Mouse (Mus musculus) T-helper 1 cell (primary cell): ENCODE results near the gene Ptprj.

Source experiments
- in situ Hi-C: fragments of 300-600 bp; cut with MboI, MseI; formaldehyde crosslinking; loops from one replicate; pipeline ENCODE4 v1.15.1; 2025; ENCODE audit warnings: high pct_unique_total_duplicates

The Ptprj gene

DNA sequence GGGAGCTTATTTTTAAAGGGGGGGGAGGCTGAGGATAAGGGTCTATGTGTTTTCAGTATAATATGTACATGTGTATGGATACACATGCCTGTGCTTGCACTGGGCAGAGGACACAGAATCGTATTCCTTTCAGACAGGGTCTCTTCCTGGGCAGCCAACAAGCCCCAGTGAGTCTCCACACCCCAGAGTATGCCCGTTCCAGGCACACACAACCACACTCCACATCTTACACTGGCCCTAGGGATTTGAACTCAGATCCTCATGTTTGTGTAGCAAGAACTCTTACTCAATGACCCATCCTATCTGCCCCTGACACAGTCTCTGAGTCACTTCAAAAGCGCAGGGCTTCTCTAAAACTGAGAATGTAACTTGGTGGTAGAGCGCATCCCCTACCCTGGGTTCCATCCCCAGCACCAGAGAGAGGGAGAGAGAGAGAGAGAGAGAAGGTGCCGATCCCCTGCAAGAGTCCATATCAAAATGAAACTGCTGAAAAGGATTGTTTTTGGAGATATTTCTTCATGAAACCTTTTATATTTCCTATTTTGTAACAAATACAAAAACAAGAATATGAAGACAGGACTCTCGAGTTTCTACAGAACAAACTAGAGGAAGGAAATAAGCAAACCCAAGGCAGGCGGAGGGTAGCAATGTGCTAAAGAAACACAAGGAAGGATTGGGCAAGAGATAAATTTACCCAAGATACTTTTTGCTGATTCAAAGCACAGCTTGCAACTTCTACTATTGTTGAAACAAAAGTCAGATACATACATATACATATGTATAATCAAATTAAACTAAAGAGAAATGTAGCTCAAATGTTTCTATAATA is 2.8 kb downstream of the Ptprj start:
- in situ Hi-C loops: loop anchor here (10.0 kb wide), 1 partner anchor 97 kb away; the partner anchor contains the start of gene Nup160

DNA sequence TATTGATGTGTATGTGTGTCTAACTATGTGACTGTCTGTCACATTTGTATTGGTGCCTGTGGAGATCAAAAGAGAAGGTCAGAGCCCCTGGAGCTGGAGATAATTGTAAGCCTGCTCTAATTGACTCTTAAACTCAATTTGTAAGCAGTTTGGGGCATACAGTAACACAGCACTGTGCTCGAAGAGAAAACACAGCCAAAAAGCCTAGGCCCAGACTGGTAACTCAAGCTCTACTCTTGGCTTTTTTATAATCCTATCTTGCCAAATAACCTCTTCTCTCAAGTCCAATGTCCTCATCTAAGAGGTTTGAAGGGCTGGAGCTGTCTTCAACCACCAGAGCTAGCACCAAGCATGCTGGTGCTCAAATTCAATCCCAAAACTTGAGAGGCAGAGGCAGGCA is 3.5 kb downstream of the Ptprj start:
- in situ Hi-C loops: loop anchor here (10.0 kb wide), 1 partner anchor 98 kb away; the partner anchor contains the start of gene Nup160

DNA sequence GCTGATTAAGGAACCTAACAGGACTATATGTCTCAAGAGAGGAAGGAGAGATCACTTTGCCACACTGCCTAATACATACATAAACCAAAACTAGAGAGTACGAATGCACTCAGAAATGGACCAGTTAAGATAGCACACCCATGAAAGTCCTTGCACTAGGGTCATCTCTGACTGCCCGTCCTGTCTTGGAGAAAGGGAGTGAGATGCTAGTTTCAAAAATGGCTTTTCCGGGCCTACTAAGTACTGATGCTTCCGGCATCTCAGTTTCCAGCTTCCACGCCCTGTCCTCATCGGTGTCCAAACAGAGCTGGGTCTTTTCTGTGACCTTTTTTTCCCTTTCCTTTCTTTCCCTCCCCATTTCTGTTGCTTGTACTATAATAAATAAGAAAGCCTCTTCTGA is 4.0 kb downstream of the Ptprj start:
- in situ Hi-C loops: loop anchor here (10.0 kb wide), 1 partner anchor 98 kb away; the partner anchor contains the start of gene Nup160

GRCm38 (mm10) chr2:90575713-90576112 is 4.7 kb downstream of the Ptprj start:
- in situ Hi-C loops: loop anchor here (10.0 kb wide), 1 partner anchor 99 kb away; the partner anchor contains the start of gene Nup160

DNA sequence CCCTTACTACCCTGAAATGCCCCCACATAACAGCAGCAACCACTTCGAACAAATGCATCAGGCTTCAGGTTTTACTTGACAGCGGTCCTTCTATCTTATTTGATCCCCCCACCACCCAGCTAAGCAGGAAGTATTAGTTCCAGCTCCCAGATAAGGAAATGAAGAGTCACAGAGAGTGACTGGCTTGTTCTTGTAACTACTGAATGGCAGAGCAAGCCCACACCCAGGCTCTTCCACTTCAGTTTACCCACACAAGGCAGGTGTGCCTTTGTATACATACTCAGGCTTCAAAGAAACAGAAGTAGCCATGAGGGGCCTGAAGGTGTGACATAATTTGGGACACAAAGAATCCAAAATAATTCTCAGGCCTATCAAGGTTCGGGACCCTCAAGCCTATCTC is 5.3 kb downstream of the Ptprj start:
- in situ Hi-C loops: loop anchor here (10.0 kb wide), 1 partner anchor 100 kb away; the partner anchor contains the start of gene Nup160

GRCm38 (mm10) chr2:90574536-90574935 is 5.9 kb downstream of the Ptprj start:
- in situ Hi-C loops: loop anchor here (10.0 kb wide), 1 partner anchor 100 kb away; the partner anchor contains the start of gene Nup160

DNA sequence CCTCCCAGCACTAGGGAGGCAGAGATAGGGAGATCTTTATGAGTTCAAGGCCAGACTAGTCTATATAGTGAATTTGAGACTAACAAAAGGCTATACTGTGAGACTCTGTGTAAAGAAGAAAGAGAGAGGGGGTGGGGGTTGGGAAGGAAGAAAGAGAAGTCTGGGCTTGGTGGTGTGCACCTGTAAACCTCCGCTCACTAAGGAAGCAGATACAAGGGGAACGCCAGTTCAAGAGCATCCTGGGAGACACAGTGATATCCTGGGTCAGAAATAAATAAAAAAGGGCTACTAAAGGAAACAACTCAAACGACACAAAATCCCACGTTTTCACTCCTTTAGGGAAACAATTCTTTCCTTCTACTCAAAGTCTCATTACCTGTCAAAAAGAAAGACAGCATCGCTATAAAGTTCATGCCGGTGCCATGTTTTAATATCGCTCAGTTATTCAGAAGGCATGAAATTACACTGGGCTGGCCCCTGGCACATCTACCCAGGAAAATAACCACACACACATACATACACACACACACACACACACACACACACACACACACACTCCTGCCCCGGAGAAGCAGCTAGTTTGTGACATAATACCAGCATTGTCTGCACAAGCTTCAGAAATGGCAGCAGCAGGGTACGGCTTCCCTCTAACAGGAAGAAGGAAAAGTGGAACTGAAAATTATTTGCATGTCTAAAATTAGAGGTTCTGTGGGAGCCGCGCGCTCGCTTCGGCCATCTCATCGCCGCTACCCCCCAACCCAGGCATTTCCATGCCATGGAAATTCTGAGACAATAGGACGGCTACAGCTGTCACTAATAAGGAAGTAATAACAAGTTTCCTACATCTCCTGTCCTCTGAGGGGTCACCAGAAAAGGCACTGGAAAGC is 6.6 kb downstream of the Ptprj start:
- in situ Hi-C loops: loop anchor here (10.0 kb wide), 1 partner anchor 101 kb away; the partner anchor contains the start of gene Nup160

- in situ Hi-C loops: loop anchor here (10.0 kb wide), 1 partner anchor 103 kb away; the partner anchor contains the start of gene Nup160
Measured at GRCm38 (mm10) chr2:90572126-90572525, 8.3 kb downstream of the Ptprj start.

DNA sequence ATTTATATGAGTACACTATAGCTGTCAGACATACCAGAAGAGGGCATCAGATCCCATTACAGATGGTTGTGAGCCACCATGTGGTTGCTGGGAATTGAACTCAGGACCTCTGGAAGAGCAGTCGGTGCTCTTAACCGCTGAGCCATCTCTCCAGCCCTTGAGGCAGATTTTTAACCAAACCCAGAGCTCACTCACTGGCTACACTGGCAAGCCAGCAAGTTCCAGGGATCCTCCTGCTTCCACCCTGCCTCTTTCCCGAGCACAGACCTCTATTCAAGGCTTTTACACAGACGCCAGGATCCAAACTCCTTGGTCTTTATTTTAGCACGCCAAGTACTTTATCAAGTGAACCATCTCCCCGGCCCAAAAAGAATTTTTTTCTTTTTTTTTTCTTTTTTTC is 9.0 kb downstream of the Ptprj start:
- in situ Hi-C loops: loop anchor here (10.0 kb wide), 1 partner anchor 103 kb away; the partner anchor contains the start of gene Nup160

- in situ Hi-C loops: loop anchor here (10.0 kb wide), 1 partner anchor 104 kb away; the partner anchor contains the start of gene Nup160
Measured at GRCm38 (mm10) chr2:90570871-90571270, 9.6 kb downstream of the Ptprj start.

DNA sequence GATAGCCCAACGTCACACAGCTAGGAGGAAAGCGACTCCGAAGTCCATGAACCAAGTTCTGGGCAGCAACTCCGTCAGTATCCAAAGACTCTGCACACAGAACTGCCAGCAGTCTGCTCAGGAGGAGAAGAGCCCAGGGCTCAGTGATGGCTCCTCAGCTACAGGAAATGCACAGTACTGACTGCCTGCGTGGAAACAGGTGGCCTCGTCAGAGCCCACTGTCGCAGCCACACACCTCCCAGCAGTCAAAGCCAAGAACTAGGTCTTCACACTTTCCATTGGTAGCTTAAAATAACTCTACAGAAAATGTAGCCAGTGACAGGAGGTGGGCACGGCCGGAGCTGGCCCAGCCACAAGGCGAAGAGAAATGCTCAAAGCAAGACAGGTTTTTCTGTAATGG is 10.2 kb downstream of the Ptprj start:
- in situ Hi-C loops: loop anchor here (10.0 kb wide), 1 partner anchor 105 kb away; the partner anchor contains the start of gene Nup160

DNA sequence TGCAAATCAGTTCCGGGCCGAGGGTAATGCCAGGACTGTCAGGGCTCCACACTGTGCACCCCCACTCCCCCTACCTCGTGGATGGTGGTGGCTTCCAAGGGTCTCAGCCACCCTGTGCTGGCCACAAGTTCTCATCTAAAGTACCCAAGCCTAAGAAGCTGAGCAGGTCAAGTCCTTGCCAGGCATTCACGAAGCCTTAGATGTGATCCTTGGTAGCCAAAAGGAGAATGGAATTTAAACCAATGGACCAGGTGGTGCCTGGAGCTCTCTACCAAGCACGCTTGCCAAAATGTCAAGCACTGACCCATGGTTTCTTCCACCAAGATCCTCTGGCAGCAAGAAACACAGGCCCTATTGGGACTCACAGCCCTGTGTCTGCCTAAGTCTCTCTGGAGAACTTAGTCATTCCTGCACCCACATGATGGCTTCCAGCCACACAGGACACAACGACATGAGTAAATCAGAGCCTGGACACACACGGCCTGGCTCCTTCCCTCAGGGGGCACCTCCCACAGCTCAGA is 11.4 kb downstream of the Ptprj start:
- in situ Hi-C loops: loop anchor here (5.0 kb wide), 1 partner anchor 92 kb away; no protein-coding TSS in a partner anchor

- in situ Hi-C loops: loop anchor here (5.0 kb wide), 1 partner anchor 91 kb away; no protein-coding TSS in a partner anchor
Measured at GRCm38 (mm10) chr2:90568091-90568490, 12.4 kb downstream of the Ptprj start.

DNA sequence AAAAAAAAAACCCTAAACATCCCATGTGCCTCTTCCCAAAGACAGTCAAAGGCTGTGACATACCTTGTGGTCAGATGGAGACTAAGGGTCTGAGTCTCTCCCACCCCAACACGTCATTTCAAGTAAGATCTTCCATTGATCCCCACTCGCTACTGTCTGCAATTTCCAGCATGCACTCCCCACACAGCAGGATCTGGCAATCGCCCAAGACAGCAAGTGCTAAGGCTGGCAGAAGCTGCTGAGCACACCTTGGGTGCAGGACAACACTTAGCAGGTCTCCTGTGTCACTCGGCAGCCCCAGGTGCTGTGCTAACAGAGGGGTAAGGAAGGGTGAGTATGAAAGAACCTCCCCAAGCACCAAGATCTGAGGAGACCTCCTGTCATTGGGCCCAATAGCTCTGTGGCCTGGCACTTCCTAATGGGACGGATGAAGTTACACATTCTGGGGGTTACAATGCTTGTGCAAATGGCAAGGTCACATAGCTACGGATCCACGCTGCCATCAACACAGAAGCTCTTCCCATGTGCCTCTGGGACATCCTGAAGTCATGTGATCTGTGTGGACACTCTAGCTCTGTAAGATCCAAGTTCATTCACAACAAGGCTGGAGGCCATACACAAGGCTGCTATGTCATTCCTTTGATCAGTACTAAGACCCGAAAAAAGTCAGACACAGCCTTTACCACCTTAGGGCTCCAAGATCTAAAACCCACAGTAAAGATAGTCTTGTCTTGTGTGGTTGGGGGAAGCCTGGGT is 13.5 kb downstream of the Ptprj start:
- in situ Hi-C loops: loop anchor here (5.0 kb wide), 1 partner anchor 90 kb away; no protein-coding TSS in a partner anchor

DNA sequence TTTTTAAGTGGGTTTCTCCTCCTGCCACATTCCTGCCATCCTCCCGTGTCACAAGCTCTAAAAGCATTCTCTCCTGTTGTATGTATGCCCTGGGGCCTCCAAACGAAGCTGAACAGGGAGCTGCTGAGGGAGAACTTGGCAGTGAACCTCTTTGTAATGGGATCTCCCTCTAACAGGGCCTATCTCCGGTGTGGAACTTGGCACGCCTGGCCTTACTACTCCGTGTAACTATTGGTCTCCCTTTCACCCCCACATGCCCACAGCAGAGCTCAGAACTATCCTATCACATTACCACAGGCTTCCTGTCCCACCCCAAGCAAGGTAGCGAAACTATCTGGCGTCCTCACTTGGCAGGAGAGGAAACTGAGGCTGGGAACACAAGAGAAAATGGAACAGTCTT is 14.4 kb downstream of the Ptprj start:
- in situ Hi-C loops: loop anchor here (5.0 kb wide), 1 partner anchor 89 kb away; no protein-coding TSS in a partner anchor

- in situ Hi-C loops: loop anchor here (5.0 kb wide), 1 partner anchor 88 kb away; no protein-coding TSS in a partner anchor
Measured at GRCm38 (mm10) chr2:90565192-90565929, 15.1 kb downstream of the Ptprj start.

DNA sequence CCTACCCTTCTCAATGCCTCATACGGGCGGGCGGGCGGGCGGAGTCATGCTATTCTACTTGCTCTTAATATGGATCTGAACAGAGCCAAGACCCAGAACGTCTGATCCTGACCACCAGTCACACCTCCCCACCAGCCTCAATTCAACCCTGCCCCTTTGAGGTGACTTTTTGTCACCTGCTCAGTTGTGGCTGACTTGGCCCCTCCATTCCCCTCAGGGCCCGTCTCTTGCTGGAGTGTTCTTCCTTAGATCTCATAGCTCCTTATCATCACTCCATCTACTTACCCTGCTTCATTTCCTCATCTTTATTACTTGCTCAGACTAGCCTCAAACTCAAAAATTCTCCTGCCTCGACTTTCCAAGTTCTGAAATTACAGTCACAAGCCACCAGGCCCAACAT is 15.9 kb downstream of the Ptprj start:
- in situ Hi-C loops: no loop called here

DNA sequence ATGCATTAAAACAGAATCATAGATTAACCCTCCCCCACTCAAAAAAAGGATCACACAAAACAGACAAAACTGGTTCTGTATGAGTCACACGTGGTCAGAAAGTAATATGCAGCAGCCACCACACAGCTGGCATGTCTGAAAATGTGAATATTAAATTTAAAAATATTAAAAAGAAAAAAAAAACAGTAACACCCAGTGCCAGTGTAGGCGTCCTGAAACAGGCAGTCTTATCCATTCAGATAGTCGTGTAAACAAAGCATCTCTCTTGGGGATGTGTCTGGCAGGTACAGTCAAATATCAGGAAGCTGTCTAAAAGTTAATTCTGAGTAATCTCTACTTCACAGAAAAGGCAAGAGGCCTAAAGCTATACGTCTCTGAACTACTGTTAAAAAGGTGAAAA is 17.3 kb downstream of the Ptprj start:
- in situ Hi-C loops: no loop called here

- in situ Hi-C loops: no loop called here
Measured at GRCm38 (mm10) chr2:90562126-90562670, 18.2 kb downstream of the Ptprj start.
